Mouse (Mus musculus): ENCODE results near the gene Olfr1362. TPM values are rescaled to one million over a fixed set of nuclear protein-coding genes. Genes with fewer than 3 reads are reported as not detected.

Olfr1362 gene
- not detected in 2 replicates for polyA plus RNA-seq (2014; fragmentation: Nextera tagmentation; extraction: Ambion mirVana)

- Histone ChIP-seq H3K36me3 (ENCODE audit: control insufficient read depth, insufficient read depth, low read length) (no peaks in the 10 kb centered on the region), H3K4me3 (ENCODE audit: low read depth, low read length) (no peak within 1 kb of the TSS), H3K9ac (ENCODE audit: low read length) (no peak within 1 kb of the TSS), H3K4me2 (ENCODE audit: low read depth, low read length, severe bottlenecking) (no peak within 1 kb of the TSS), H3K4me1 (replicated peaks; ENCODE audit: control insufficient read depth, insufficient read depth, low read length) (no peaks in the 10 kb centered on the region), H3K27ac (ENCODE audit: low read depth, low read length) (no peak within 1 kb of the TSS), H3K27me3 (ENCODE audit: control insufficient read depth, insufficient read depth, low read length) (no peaks in the 10 kb centered on the region), H3K9me3 (ENCODE audit: control insufficient read depth, low read length) (no peaks in the 10 kb centered on the region)
- ATAC-seq (replicated peaks; ENCODE audit: low FRiP score) (no peak), DNase-seq (ENCODE audit: low spot score) (no peak)
These were observed at the start of gene Olfr1362 for GRCm38 (mm10) chr13:21613922-21614321. Olfr1362 (minus strand) TSS chr13:21614022.

GRCm38 (mm10) chr13:21663286-21663685 is 49.5 kb upstream of the Olfr1362 start, which contains the start of gene Olfr1361:
Olfr1361 (minus strand) TSS chr13:21663386.
- H3K9me3 ChIP-seq (ENCODE audit: control insufficient read depth, low read length), result no peaks in the 10 kb centered on the region
- H3K4me3 ChIP-seq (ENCODE audit: low read depth, low read length), result no peak within 1 kb of the TSS
- H3K4me2 ChIP-seq (ENCODE audit: low read depth, low read length, severe bottlenecking), result no peak within 1 kb of the TSS
- H3K27ac ChIP-seq (ENCODE audit: low read depth, low read length), result no peak within 1 kb of the TSS
- WGBS, result 78% methylated on average over 2 of the region's 2 CpGs
- no peak within 1 kb of the TSS for H3K9ac ChIP-seq (ENCODE audit: low read length)
- no peaks in the 10 kb centered on the region for H3K27me3 ChIP-seq (ENCODE audit: control insufficient read depth, insufficient read depth, low read length)
- H3K4me1 ChIP-seq (replicated peaks; ENCODE audit: control insufficient read depth, insufficient read depth, low read length), result no peaks in the 10 kb centered on the region
- ATAC-seq (replicated peaks; ENCODE audit: low FRiP score) (no peak), DNase-seq (ENCODE audit: low spot score) (no peak)
- no peaks in the 10 kb centered on the region for H3K36me3 ChIP-seq (ENCODE audit: control insufficient read depth, insufficient read depth, low read length)

GRCm38 (mm10) chr13:21642418-21642817 is 28.6 kb upstream of the Olfr1362 start, which contains the start of gene Olfr11:
Olfr11 (minus strand) TSS chr13:21642518.
- ATAC-seq (replicated peaks; ENCODE audit: low FRiP score) (no peak), DNase-seq (ENCODE audit: low spot score) (no peak)
- Histone ChIP-seq H3K9me3 (ENCODE audit: control insufficient read depth, low read length) (no peaks in the 10 kb centered on the region), H3K27ac (ENCODE audit: low read depth, low read length) (no peak within 1 kb of the TSS), H3K36me3 (ENCODE audit: control insufficient read depth, insufficient read depth, low read length) (no peaks in the 10 kb centered on the region), H3K4me1 (replicated peaks; ENCODE audit: control insufficient read depth, insufficient read depth, low read length) (no peaks in the 10 kb centered on the region), H3K27me3 (ENCODE audit: control insufficient read depth, insufficient read depth, low read length) (no peaks in the 10 kb centered on the region), H3K4me2 (ENCODE audit: low read depth, low read length, severe bottlenecking) (no peak within 1 kb of the TSS), H3K9ac (ENCODE audit: low read length) (no peak within 1 kb of the TSS), H3K4me3 (ENCODE audit: low read depth, low read length) (no peak within 1 kb of the TSS)
- WGBS, result 89% methylated on average over 2 of the region's 2 CpGs

- DNase-seq (ENCODE audit: low spot score) (no peak), ATAC-seq (replicated peaks; ENCODE audit: low FRiP score) (no peak)
- Histone ChIP-seq H3K27ac (ENCODE audit: low read depth, low read length) (no peak overlapping the region), H3K9ac (ENCODE audit: low read length) (no peak overlapping the region), H3K36me3 (ENCODE audit: control insufficient read depth, insufficient read depth, low read length) (no peaks in the 10 kb centered on the region), H3K4me3 (ENCODE audit: low read depth, low read length) (no peak overlapping the region), H3K4me2 (ENCODE audit: low read depth, low read length, severe bottlenecking) (no peak overlapping the region), H3K9me3 (ENCODE audit: control insufficient read depth, low read length) (no peaks in the 10 kb centered on the region; the same call in 1 of the 2 replicates), H3K27me3 (ENCODE audit: control insufficient read depth, insufficient read depth, low read length) (no peaks in the 10 kb centered on the region), H3K4me1 (replicated peaks; ENCODE audit: control insufficient read depth, insufficient read depth, low read length) (no peaks in the 10 kb centered on the region)
- 64% methylated on average over 2 of the region's 2 CpGs for WGBS
These were observed 22.2 kb downstream of the Olfr1362 start for GRCm38 (mm10) chr13:21591618-21592017.

GRCm38 (mm10) chr13:21581659-21582058 is 32.2 kb downstream of the Olfr1362 start, which contains the start of gene Olfr1364:
Olfr1364 (minus strand) TSS chr13:21581759.
- Histone ChIP-seq H3K4me2 (ENCODE audit: low read depth, low read length, severe bottlenecking) (no peak within 1 kb of the TSS), H3K27ac (ENCODE audit: low read depth, low read length) (no peak within 1 kb of the TSS), H3K9me3 (ENCODE audit: control insufficient read depth, low read length) (no peaks in the 10 kb centered on the region), H3K4me1 (replicated peaks; ENCODE audit: control insufficient read depth, insufficient read depth, low read length) (no peaks in the 10 kb centered on the region), H3K9ac (ENCODE audit: low read length) (no peak within 1 kb of the TSS), H3K27me3 (ENCODE audit: control insufficient read depth, insufficient read depth, low read length) (no peaks in the 10 kb centered on the region), H3K4me3 (ENCODE audit: low read depth, low read length) (no peak within 1 kb of the TSS), H3K36me3 (ENCODE audit: control insufficient read depth, insufficient read depth, low read length) (no peaks in the 10 kb centered on the region)
- ATAC-seq (replicated peaks; ENCODE audit: low FRiP score), result no peak
- 85% methylated on average over 2 of the region's 2 CpGs for WGBS
- DNase-seq (ENCODE audit: low spot score), result no peak

Other genes starting within 250 kb of the Olfr1362 start
- gene Zkscan3, start 211.3 kb downstream of the Olfr1362 start, polyA plus RNA-seq (2014; fragmentation: Nextera tagmentation; extraction: Ambion mirVana), result 89.7 and 91.3 TPM in 2 replicates
- 6.9 and 8.3 TPM in 2 replicates for gene Pgbd1, start 173.0 kb downstream of the Olfr1362 start, polyA plus RNA-seq (2014; fragmentation: Nextera tagmentation; extraction: Ambion mirVana)
- 19.5 and 22.2 TPM in 2 replicates for gene Zscan26, start 160.3 kb downstream of the Olfr1362 start, polyA plus RNA-seq (2014; fragmentation: Nextera tagmentation; extraction: Ambion mirVana)
- 2.7 and 3.9 TPM in 2 replicates for gene Nkapl, start 145.5 kb downstream of the Olfr1362 start, polyA plus RNA-seq (2014; fragmentation: Nextera tagmentation; extraction: Ambion mirVana)
- 4.4 and 5.3 TPM in 2 replicates for gene Zkscan4, start 135.1 kb downstream of the Olfr1362 start, polyA plus RNA-seq (2014; fragmentation: Nextera tagmentation; extraction: Ambion mirVana)
- not detected in 2 replicates for gene Gm10065, start 134.6 kb downstream of the Olfr1362 start, polyA plus RNA-seq (2014; fragmentation: Nextera tagmentation; extraction: Ambion mirVana)
- gene AK157302, start 118.8 kb downstream of the Olfr1362 start, polyA plus RNA-seq (2014; fragmentation: Nextera tagmentation; extraction: Ambion mirVana), result 0.27 TPM in 1 of 2 replicates, not detected in the other
- gene Gm11273, start 112.6 kb downstream of the Olfr1362 start, polyA plus RNA-seq (2014; fragmentation: Nextera tagmentation; extraction: Ambion mirVana), result 2.7 and 3.6 TPM in 2 replicates
- gene Zkscan8, start 82.9 kb downstream of the Olfr1362 start, polyA plus RNA-seq (2014; fragmentation: Nextera tagmentation; extraction: Ambion mirVana), result 10.2 and 10.6 TPM in 2 replicates
- gene Olfr1366, start 71.2 kb downstream of the Olfr1362 start, polyA plus RNA-seq (2014; fragmentation: Nextera tagmentation; extraction: Ambion mirVana), result 0.27 and 0.43 TPM in 2 replicates
- not detected in 2 replicates for gene Olfr1535, start 54.1 kb downstream of the Olfr1362 start, polyA plus RNA-seq (2014; fragmentation: Nextera tagmentation; extraction: Ambion mirVana)
- not detected in 2 replicates for gene Olfr1364, start 32.3 kb downstream of the Olfr1362 start, polyA plus RNA-seq (2014; fragmentation: Nextera tagmentation; extraction: Ambion mirVana)
- gene Olfr11, start 28.5 kb upstream of the Olfr1362 start, polyA plus RNA-seq (2014; fragmentation: Nextera tagmentation; extraction: Ambion mirVana), result not detected in 2 replicates
- gene Olfr1361, start 49.4 kb upstream of the Olfr1362 start, polyA plus RNA-seq (2014; fragmentation: Nextera tagmentation; extraction: Ambion mirVana), result not detected in 2 replicates
- gene Olfr1360, start 63.4 kb upstream of the Olfr1362 start, polyA plus RNA-seq (2014; fragmentation: Nextera tagmentation; extraction: Ambion mirVana), result not detected in 2 replicates
- not detected in 2 replicates for gene Olfr1359, start 84.1 kb upstream of the Olfr1362 start, polyA plus RNA-seq (2014; fragmentation: Nextera tagmentation; extraction: Ambion mirVana)
- 2.3 and 5.4 TPM in 2 replicates for gene Hist1h2bl, start 102.1 kb upstream of the Olfr1362 start, polyA plus RNA-seq (2014; fragmentation: Nextera tagmentation; extraction: Ambion mirVana)
- 23.9 and 25.3 TPM in 2 replicates for gene Hist1h2ai, start 102.4 kb upstream of the Olfr1362 start, polyA plus RNA-seq (2014; fragmentation: Nextera tagmentation; extraction: Ambion mirVana)
- gene Hist1h3h, start 103.6 kb upstream of the Olfr1362 start, polyA plus RNA-seq (2014; fragmentation: Nextera tagmentation; extraction: Ambion mirVana), result 16.8 and 17.4 TPM in 2 replicates
- 5.0 and 5.7 TPM in 2 replicates for gene Hist1h2bm, start 108.0 kb upstream of the Olfr1362 start, polyA plus RNA-seq (2014; fragmentation: Nextera tagmentation; extraction: Ambion mirVana)
- gene Hist1h4j, start 121.0 kb upstream of the Olfr1362 start, polyA plus RNA-seq (2014; fragmentation: Nextera tagmentation; extraction: Ambion mirVana), result 1.2 and 1.6 TPM in 2 replicates
- gene Hist1h4k, start 136.5 kb upstream of the Olfr1362 start, polyA plus RNA-seq (2014; fragmentation: Nextera tagmentation; extraction: Ambion mirVana), result 4.4 TPM in 2 replicates
- 11.0 and 12.5 TPM in 2 replicates for gene Hist1h2ak, start 139.8 kb upstream of the Olfr1362 start, polyA plus RNA-seq (2014; fragmentation: Nextera tagmentation; extraction: Ambion mirVana)
- 1.9 and 2.5 TPM in 2 replicates for gene Hist1h2bn, start 140.1 kb upstream of the Olfr1362 start, polyA plus RNA-seq (2014; fragmentation: Nextera tagmentation; extraction: Ambion mirVana)
- 20.4 and 20.6 TPM in 2 replicates for gene Hist1h1b, start 166.6 kb upstream of the Olfr1362 start, polyA plus RNA-seq (2014; fragmentation: Nextera tagmentation; extraction: Ambion mirVana)
- gene Hist1h3i, start 169.3 kb upstream of the Olfr1362 start, polyA plus RNA-seq (2014; fragmentation: Nextera tagmentation; extraction: Ambion mirVana), result 298 and 312 TPM in 2 replicates
- gene Hist1h2an, start 173.2 kb upstream of the Olfr1362 start, polyA plus RNA-seq (2014; fragmentation: Nextera tagmentation; extraction: Ambion mirVana), result 5.0 and 5.9 TPM in 2 replicates
- gene Hist1h2bp, start 173.4 kb upstream of the Olfr1362 start, polyA plus RNA-seq (2014; fragmentation: Nextera tagmentation; extraction: Ambion mirVana), result 3.0 and 3.1 TPM in 2 replicates
- gene Hist1h2bq, start 196.2 kb upstream of the Olfr1362 start, polyA plus RNA-seq (2014; fragmentation: Nextera tagmentation; extraction: Ambion mirVana), result 23.8 and 25.3 TPM in 2 replicates
- gene Hist1h2ao, start 196.4 kb upstream of the Olfr1362 start, polyA plus RNA-seq (2014; fragmentation: Nextera tagmentation; extraction: Ambion mirVana), result not detected in 2 replicates
- gene Hist1h4m, start 197.7 kb upstream of the Olfr1362 start, polyA plus RNA-seq (2014; fragmentation: Nextera tagmentation; extraction: Ambion mirVana), result not detected in 2 replicates
- 14.3 and 14.6 TPM in 2 replicates for gene Hist1h4n, start 218.2 kb upstream of the Olfr1362 start, polyA plus RNA-seq (2014; fragmentation: Nextera tagmentation; extraction: Ambion mirVana)
- 5,982 and 6,086 TPM in 2 replicates for gene Hist1h2ap, start 219.5 kb upstream of the Olfr1362 start, polyA plus RNA-seq (2014; fragmentation: Nextera tagmentation; extraction: Ambion mirVana)
- 22.4 and 27.2 TPM in 2 replicates for gene Hist1h2br, start 219.7 kb upstream of the Olfr1362 start, polyA plus RNA-seq (2014; fragmentation: Nextera tagmentation; extraction: Ambion mirVana)

All from forebrain, embryonic 11.5 days (tissue).